Mouse (Mus musculus) embryonic facial prominence, embryonic 10.5 days (tissue): ENCODE data around the gene Ubd. TPM values are rescaled to one million over a fixed set of nuclear protein-coding genes. Genes with fewer than 3 reads are reported as not detected.
"Not testable (repeated sequence)": the region's sequence is repeated elsewhere in the genome, so short reads cannot be mapped to it uniquely, and the experiment has no call there.

Experiments used
- DNase-seq: peaks from one replicate; pipeline ENCODE4 v3.0.0-alpha.2; 2017; ENCODE audit warnings: low spot score
- H3K27ac ChIP-seq: fragments of 300-500 bp; sonication (generic); replicated peaks from 2 replicates; pipeline ENCODE4 v1.5.1; 2016; ENCODE audit warnings: mild to moderate bottlenecking
- H3K27me3 ChIP-seq: fragments of 300-500 bp; sonication (generic); replicated peaks from 2 replicates; pipeline ENCODE4 v1.6.1; 2016; ENCODE audit warnings: low read depth, mild to moderate bottlenecking; ENCODE audit not compliant: poor library complexity, severe bottlenecking
- H3K36me3 ChIP-seq: fragments of 300-500 bp; sonication (generic); replicated peaks from 2 replicates; pipeline ENCODE4 v1.6.1; 2016; ENCODE audit warnings: mild to moderate bottlenecking, moderate library complexity
- H3K4me1 ChIP-seq: fragments of 300-500 bp; sonication (generic); 2 replicates; pipeline ENCODE4 v1.6.1; 2016
- H3K4me3 ChIP-seq: fragments of 300-500 bp; sonication (generic); 2 replicates; pipeline ENCODE4 v1.5.1; 2016; ENCODE audit warnings: mild to moderate bottlenecking, moderate library complexity
- H3K9me3 ChIP-seq: fragments of 300-500 bp; sonication (generic); 2 replicates; pipeline ENCODE4 v1.6.1; 2016; ENCODE audit warnings: mild to moderate bottlenecking
- WGBS: fragments of 180-500 bp; shearing (Covaris S2); methylation state at CpG from one replicate; pipeline ENCODE4 v1.1.7; 2016; 5-methylcytosine and 5-hydroxymethylcytosine counted together
- polyA plus RNA-seq: library from polyadenylated mRNA; unstranded; fragments of >200 nt; fragmentation: Nextera tagmentation; extraction: Ambion mirVana; gene quantifications from 2 replicates; pipeline ENCODE4 v1.2.1, GENCODE M21; 2016

Ubd gene
- polyA plus RNA-seq, 1 experiment from 2014 or later, result not detected

DNA sequence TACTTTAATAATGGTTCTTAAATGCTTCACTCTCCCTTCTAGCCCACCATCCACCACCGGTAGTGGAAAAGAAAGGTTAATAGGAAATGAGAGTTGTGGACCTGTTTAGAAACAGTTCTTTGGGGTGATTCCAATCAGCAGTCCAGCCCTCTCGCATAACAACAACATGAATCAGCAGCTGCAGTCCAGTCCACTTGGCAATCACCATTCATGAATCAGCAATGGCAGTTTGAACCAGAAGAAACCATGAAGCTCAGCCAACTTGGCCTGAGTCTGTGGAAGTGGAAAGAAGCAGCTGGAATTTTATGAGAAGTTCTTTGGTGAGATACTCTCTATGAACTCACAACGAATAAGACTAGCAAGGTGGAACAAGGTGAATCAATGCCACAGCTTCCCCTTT lies 24.8 kb downstream of the Ubd start:
- WGBS, result 88% methylated on average over 3 of the region's 3 CpGs
- H3K4me3 ChIP-seq, result no peak overlapping the region
- no peaks in the 10 kb centered on the region for H3K27me3 ChIP-seq
- H3K9me3 ChIP-seq, result peaks cover 4% of the 10 kb centered on the region; the same call in 1 of the 2 replicates
- no peaks in the 10 kb centered on the region for H3K4me1 ChIP-seq
- DNase-seq, result no peak
- H3K36me3 ChIP-seq, result no peaks in the 10 kb centered on the region
- no peak overlapping the region for H3K27ac ChIP-seq

DNA sequence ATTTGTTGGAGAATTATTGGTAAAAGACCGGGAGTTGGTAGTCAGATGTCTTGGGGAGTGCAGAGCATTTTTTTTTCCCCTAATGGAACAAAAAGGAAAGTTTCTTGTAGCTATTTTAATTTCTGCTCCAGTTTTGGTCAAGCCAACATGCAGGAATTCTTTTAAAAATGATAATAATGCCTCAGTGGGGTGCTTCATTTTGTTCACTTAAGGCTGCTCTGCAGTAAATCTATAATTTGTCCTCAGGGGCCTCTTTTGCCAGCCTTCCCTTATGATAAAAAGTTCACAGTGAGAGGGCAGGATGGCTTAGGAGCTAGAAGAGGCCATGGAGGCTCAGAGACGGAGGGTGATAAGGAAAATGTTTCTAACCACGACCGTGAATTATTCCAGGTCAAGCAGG lies 26.2 kb downstream of the Ubd start, which contains the start of gene Olfr96:
Gene Olfr96, plus strand, starts transcription at position 301 of the 400 bp plus-strand sequence.
- 77% methylated on average over 4 of the region's 4 CpGs for WGBS
- peaks cover 4% of the 10 kb centered on the region; the same call in 1 of the 2 replicates for H3K9me3 ChIP-seq

DNA sequence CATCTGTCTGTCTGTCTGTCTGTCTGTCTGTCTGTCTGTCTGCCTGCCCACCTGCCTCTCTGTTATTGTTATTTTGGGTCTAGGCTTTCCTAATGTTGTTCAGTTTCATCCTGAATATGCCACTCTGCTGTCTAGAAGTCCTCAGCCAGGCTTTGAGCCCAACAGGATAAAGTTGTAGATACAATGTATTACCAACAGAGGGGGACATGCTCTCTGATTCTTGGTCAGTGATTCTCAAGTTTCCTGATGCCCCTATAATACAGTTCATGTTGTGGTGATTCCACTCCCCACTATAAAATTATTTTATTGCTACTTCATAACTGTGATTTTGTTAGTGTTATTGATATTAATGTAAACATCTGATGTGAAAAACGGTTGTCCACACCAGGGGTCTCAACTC lies 28.2 kb downstream of the Ubd start:
- WGBS, result 21% methylated on average over 1 of the region's 1 CpGs
- peaks cover 4% of the 10 kb centered on the region; the same call in 1 of the 2 replicates for H3K9me3 ChIP-seq
- H3K36me3 ChIP-seq, result no peaks in the 10 kb centered on the region
- H3K4me1 ChIP-seq, result no peaks in the 10 kb centered on the region
- no peak overlapping the region for H3K4me3 ChIP-seq
- no peaks in the 10 kb centered on the region for H3K27me3 ChIP-seq
- DNase-seq, result no peak
- no peak overlapping the region for H3K27ac ChIP-seq

More for the DNA sequence above, 26.2 kb downstream of the Ubd start, which contains the start of gene Olfr96:
- Histone ChIP-seq H3K4me1 (no peaks in the 10 kb centered on the region), H3K4me3 (no peak within 1 kb of the TSS), H3K27me3 (no peaks in the 10 kb centered on the region), H3K27ac (no peak within 1 kb of the TSS), H3K36me3 (no peaks in the 10 kb centered on the region)
- no peak for DNase-seq

DNA sequence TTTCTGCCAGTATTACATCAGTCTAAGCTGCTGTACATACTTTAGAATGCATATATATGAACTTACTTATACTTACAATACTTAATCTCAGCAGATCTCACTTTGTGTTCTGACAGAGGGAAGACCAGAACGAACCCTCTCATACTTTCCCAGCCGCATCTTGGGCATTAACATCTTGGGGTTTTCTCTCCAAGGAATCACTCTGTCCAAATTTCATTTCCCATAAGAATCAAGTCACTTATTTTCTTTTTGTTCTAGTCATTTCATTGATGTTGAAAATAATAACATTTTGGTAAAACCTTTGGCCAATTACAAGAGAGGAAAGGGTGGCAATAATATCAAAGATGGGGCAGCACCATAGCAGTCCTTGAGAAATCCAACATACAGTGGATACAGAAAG lies 43.5 kb downstream of the Ubd start, which contains the start of gene Olfr97:
Gene Olfr97, minus strand, starts transcription at position 101 of the 400 bp plus-strand sequence.
- H3K27me3 ChIP-seq, DNase-seq, H3K27ac ChIP-seq, H3K4me1 ChIP-seq, H3K9me3 ChIP-seq, H3K4me3 ChIP-seq, H3K36me3 ChIP-seq: not testable (repeated sequence)
- 94% methylated on average over 2 of the region's 2 CpGs for WGBS

DNA sequence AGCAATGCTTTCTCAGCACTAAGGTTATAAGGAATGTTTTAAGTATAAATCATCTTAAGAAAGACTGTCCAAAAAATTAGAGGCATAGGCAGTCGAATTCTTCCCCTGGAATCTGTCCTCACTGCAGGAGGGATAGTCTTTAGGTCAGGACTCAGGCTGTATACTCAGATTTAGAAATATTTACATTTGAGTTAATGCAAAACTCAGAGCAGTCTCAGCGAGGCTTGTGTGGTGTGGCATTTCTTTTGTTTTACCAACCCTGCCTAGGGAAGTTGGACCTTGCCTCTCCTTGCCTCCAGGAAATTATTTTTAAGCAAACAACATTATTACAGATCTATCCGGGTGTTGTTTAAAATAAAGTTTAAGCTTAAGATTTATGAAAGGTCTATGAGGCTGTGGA lies 48.5 kb downstream of the Ubd start:
- no peaks in the 10 kb centered on the region for H3K27me3 ChIP-seq
- H3K27ac ChIP-seq, result no peak overlapping the region
- H3K9me3 ChIP-seq, result 0 out of 2 replicates have a peak, but pooled peaks cover 5% of the 10 kb centered on the region
- 61% methylated on average over 3 of the region's 3 CpGs for WGBS
- no peak overlapping the region for H3K4me3 ChIP-seq
- no peak for DNase-seq
- H3K36me3 ChIP-seq, result no peaks in the 10 kb centered on the region
- no peaks in the 10 kb centered on the region for H3K4me1 ChIP-seq

Other genes with a start within 250 kb of the Ubd start
- gene Ppp1r11, start 242.2 kb upstream of the Ubd start, polyA plus RNA-seq, result 151 and 153 TPM in 2 replicates
- 95.1 and 100 TPM in 2 replicates for gene Znrd1, start 235.3 kb upstream of the Ubd start, polyA plus RNA-seq
- 7.2 and 9.7 TPM in 2 replicates for gene Znrd1as, start 235.3 kb upstream of the Ubd start, polyA plus RNA-seq
- not detected in 2 replicates for gene 2410137M14Rik, start 212.7 kb upstream of the Ubd start, polyA plus RNA-seq
- gene H2-M5, start 204.4 kb upstream of the Ubd start, polyA plus RNA-seq, result 0.52 and 0.87 TPM in 2 replicates
- gene Zfp57, start 192.7 kb upstream of the Ubd start, polyA plus RNA-seq, result 97.0 and 106 TPM in 2 replicates
- gene Mog, start 170.5 kb upstream of the Ubd start, polyA plus RNA-seq, result 0.18 and 0.31 TPM in 2 replicates
- 7.0 and 9.4 TPM in 2 replicates for gene Gabbr1, start 147.9 kb upstream of the Ubd start, polyA plus RNA-seq
- gene Olfr90, start 105.4 kb upstream of the Ubd start, polyA plus RNA-seq, result 0.19 TPM in 1 of 2 replicates, not detected in the other
- gene Olfr91, start 95.6 kb upstream of the Ubd start, polyA plus RNA-seq, result not detected in 2 replicates
- gene Olfr92, start 73.8 kb upstream of the Ubd start, polyA plus RNA-seq, result not detected in 2 replicates
- not detected in 2 replicates for gene Olfr93, start 32.4 kb upstream of the Ubd start, polyA plus RNA-seq
- not detected in 2 replicates for gene Olfr94, start 7.1 kb downstream of the Ubd start, polyA plus RNA-seq
- gene Olfr95, start 19.2 kb downstream of the Ubd start, polyA plus RNA-seq, result not detected in 2 replicates
- gene Olfr96, start 26.3 kb downstream of the Ubd start, polyA plus RNA-seq, result not detected in 2 replicates
- gene Olfr97, start 43.4 kb downstream of the Ubd start, polyA plus RNA-seq, result not detected in 2 replicates
- gene Olfr98, start 69.9 kb downstream of the Ubd start, polyA plus RNA-seq, result not detected in 2 replicates
- 1.7 and 1.8 TPM in 2 replicates for gene H2-M3, start 76.3 kb downstream of the Ubd start, polyA plus RNA-seq
- gene Olfr99, start 89.6 kb downstream of the Ubd start, polyA plus RNA-seq, result not detected in 2 replicates
- gene Olfr101, start 110.4 kb downstream of the Ubd start, polyA plus RNA-seq, result not detected in 2 replicates
- not detected in 2 replicates for gene Olfr102, start 123.2 kb downstream of the Ubd start, polyA plus RNA-seq
- not detected in 2 replicates for gene Olfr103, start 145.8 kb downstream of the Ubd start, polyA plus RNA-seq
- gene Olfr104-ps, start 165.7 kb downstream of the Ubd start, polyA plus RNA-seq, result not detected in 2 replicates
- gene Olfr105-ps, start 185.1 kb downstream of the Ubd start, polyA plus RNA-seq, result not detected in 2 replicates
- gene Olfr106-ps, start 196.5 kb downstream of the Ubd start, polyA plus RNA-seq, result not detected in 2 replicates
- not detected in 2 replicates for gene Olfr107, start 205.3 kb downstream of the Ubd start, polyA plus RNA-seq